Mouse (Mus musculus) G1E (cell line): ENCODE measurements around the gene Garem2. TPM values are rescaled to one million over a fixed set of nuclear protein-coding genes. Genes with fewer than 3 reads are reported as not detected.

Experiments used
- ATAC-seq: 2 replicates; pipeline ENCODE4 v1.8.0; 2016; ENCODE audit warnings: mild to moderate bottlenecking; ENCODE audit not compliant: insufficient number of reproducible peaks, poor library complexity, low FRiP score, severe bottlenecking; ENCODE audit errors: extremely low read depth
- DNase-seq: peaks from one replicate; pipeline ENCODE4 v3.0.0; 2012; ENCODE audit warnings: low spot score
- H3K27me3 ChIP-seq: 2 replicates; pipeline ENCODE4 v1.6.1; 2012; ENCODE audit warnings: mild to moderate bottlenecking, low read length, inconsistent platforms; ENCODE audit not compliant: insufficient read depth
- H3K36me3 ChIP-seq: replicated peaks from 2 replicates; pipeline ENCODE3; 2012; ENCODE audit warnings: mild to moderate bottlenecking, inconsistent platforms
- H3K4me1 ChIP-seq: 2 replicates; pipeline ENCODE4 v1.6.1; 2012; ENCODE audit warnings: low read depth, low read length, inconsistent platforms, mixed read lengths; ENCODE audit not compliant: insufficient read depth
- H3K4me3 ChIP-seq: 2 replicates; pipeline ENCODE4 v1.5.1; 2012; ENCODE audit warnings: low read depth, mild to moderate bottlenecking, inconsistent platforms, low read length, moderate library complexity, mixed read lengths
- H3K9me3 ChIP-seq: replicated peaks from 2 replicates; pipeline ENCODE4 v1.6.1; 2012; ENCODE audit warnings: inconsistent platforms
- CTCF ChIP-seq: IDR thresholded peaks from 2 replicates; pipeline ENCODE4 v1.5.1; 2012; ENCODE audit warnings: low read depth, low read length, inconsistent platforms, mixed read lengths
- GATA1 ChIP-seq: IDR thresholded peaks from 2 replicates; pipeline ENCODE4 v1.6.1; 2012; ENCODE audit warnings: borderline replicate concordance, low read length, inconsistent platforms, mixed read lengths
- GATA2 ChIP-seq: IDR thresholded peaks from 2 replicates; pipeline ENCODE4 v1.6.1; 2012; ENCODE audit warnings: low read depth, low read length, inconsistent platforms, borderline replicate concordance
- POLR2AphosphoS5 ChIP-seq: IDR thresholded peaks from 2 replicates; pipeline ENCODE4 v1.6.1; 2012; ENCODE audit warnings: low read depth, low read length, inconsistent platforms; ENCODE audit not compliant: insufficient replicate concordance
- TAL1 ChIP-seq: conservative IDR thresholded peaks from 2 replicates; pipeline ENCODE4 v1.6.1; 2012; ENCODE audit warnings: low read depth, low read length, inconsistent platforms, mixed read lengths
- polyA plus RNA-seq: library from polyadenylated mRNA; stranded (reverse); fragments of >175 nt; gene quantifications from 2 replicates; pipeline ENCODE4 v1.2.3, GENCODE M21; 2012
- total RNA-seq, 2 experiments: library from RNA; stranded (forward) in 1 of 2; stranded (reverse) in 1 of 2; fragments of 200-1000 nt in 1 of 2; fragments of >200 nt in 1 of 2; fragmentation: Nextera tagmentation in 1 of 2; gene quantifications; 2 replicates each; pipeline ENCODE4 v1.2.3; 2014 to 2017

Garem2 gene
- total and polyA plus RNA-seq, 3 experiments, result under 0.01 TPM; not detected in 2

- Histone ChIP-seq H3K4me3 (peak within 1 kb of the TSS; percentile 98), H3K4me1 (peaks cover 23% of the 10 kb centered on the region), H3K27me3 (no peaks in the 10 kb centered on the region), H3K36me3 (peaks cover 38% of the 10 kb centered on the region), H3K9me3 (no peaks in the 10 kb centered on the region)
- peak; percentile 68 for DNase-seq
- TF ChIP-seq POLR2AphosphoS5, result no peak
- no peak for TF ChIP-seq CTCF
- TF ChIP-seq GATA1, result no peak
- TF ChIP-seq GATA2, result no peak
- no peak for TF ChIP-seq TAL1
- ATAC-seq, result peak; percentile 84
Observed at GRCm38 (mm10) chr5:30072825-30073821, 31.8 kb upstream of the Garem2 start, which contains the start of gene Tyms. TSS of gene Tyms (minus strand) at chr5:30073617.

- ATAC-seq (no peak), DNase-seq (peak; percentile 1)
- H3K9me3 ChIP-seq, result no peaks in the 10 kb centered on the region
- H3K4me1 ChIP-seq, result no peaks in the 10 kb centered on the region
- H3K4me3 ChIP-seq, result no peak overlapping the region; the same call in 1 of the 2 replicates
- TF ChIP-seq CTCF, result no peak
- TF ChIP-seq GATA2, result no peak
- no peak for TF ChIP-seq POLR2AphosphoS5
- no peak for TF ChIP-seq TAL1
- no peaks in the 10 kb centered on the region for H3K36me3 ChIP-seq
- peaks cover 13% of the 10 kb centered on the region; the same call in 1 of the 2 replicates for H3K27me3 ChIP-seq
Observed at GRCm38 (mm10) chr5:30092701-30093100, 12.3 kb upstream of the Garem2 start.

GRCm38 (mm10) chr5:30094399-30094798 is 10.6 kb upstream of the Garem2 start:
- ATAC-seq (no peak), DNase-seq (no peak)
- Histone ChIP-seq H3K9me3 (peaks cover 5% of the 10 kb centered on the region), H3K4me3 (no peak overlapping the region), H3K36me3 (no peaks in the 10 kb centered on the region), H3K4me1 (no peaks in the 10 kb centered on the region), H3K27me3 (peaks cover 13% of the 10 kb centered on the region)
- TF ChIP-seq POLR2AphosphoS5, result no peak
- no peak for TF ChIP-seq GATA2

- no peak overlapping the region for H3K4me3 ChIP-seq
- H3K36me3 ChIP-seq, result no peaks in the 10 kb centered on the region
- no peaks in the 10 kb centered on the region for H3K4me1 ChIP-seq
- peaks cover 13% of the 10 kb centered on the region for H3K27me3 ChIP-seq
- peaks cover 19% of the 10 kb centered on the region for H3K9me3 ChIP-seq
- ATAC-seq (no peak), DNase-seq (no peak)
- TF ChIP-seq CTCF, result no peak
- TF ChIP-seq GATA1, result no peak
- no peak for TF ChIP-seq TAL1
- TF ChIP-seq GATA2, result no peak
- no peak for TF ChIP-seq POLR2AphosphoS5
Observed at GRCm38 (mm10) chr5:30095731-30096130, 9.2 kb upstream of the Garem2 start.

- ATAC-seq, result no peak
- Histone ChIP-seq H3K4me1 (no peaks in the 10 kb centered on the region), H3K36me3 (no peaks in the 10 kb centered on the region), H3K9me3 (peaks cover 40% of the 10 kb centered on the region), H3K4me3 (peak overlapping the region; percentile 21; the same call in 1 of the 2 replicates), H3K27me3 (peaks cover 8% of the 10 kb centered on the region)
- TF ChIP-seq TAL1, result no peak
- no peak for TF ChIP-seq POLR2AphosphoS5
- no peak for TF ChIP-seq CTCF
- no peak for TF ChIP-seq GATA1
- no peak for TF ChIP-seq GATA2
- DNase-seq, result no peak
Observed at GRCm38 (mm10) chr5:30098260-30098659, 6.7 kb upstream of the Garem2 start.

GRCm38 (mm10) chr5:30103340-30103739 is 1.6 kb upstream of the Garem2 start:
- no peak for DNase-seq
- Histone ChIP-seq H3K9me3 (peaks cover 38% of the 10 kb centered on the region), H3K27me3 (peaks cover 38% of the 10 kb centered on the region), H3K4me3 (no peak overlapping the region), H3K36me3 (no peaks in the 10 kb centered on the region), H3K4me1 (no peaks in the 10 kb centered on the region)
- no peak for TF ChIP-seq GATA2
- no peak for TF ChIP-seq GATA1
- TF ChIP-seq TAL1, result no peak
- no peak for TF ChIP-seq CTCF
- TF ChIP-seq POLR2AphosphoS5, result no peak
- no peak for ATAC-seq
